Mouse (Mus musculus): Measurements from ENCODE around the gene Trp53rka. TPM values are rescaled to one million over a fixed set of nuclear protein-coding genes. Genes with fewer than 3 reads are reported as not detected.

Gene Trp53rka
- polyA plus RNA-seq, 1 experiment from 2014 or later, result 4.6 TPM

DNA sequence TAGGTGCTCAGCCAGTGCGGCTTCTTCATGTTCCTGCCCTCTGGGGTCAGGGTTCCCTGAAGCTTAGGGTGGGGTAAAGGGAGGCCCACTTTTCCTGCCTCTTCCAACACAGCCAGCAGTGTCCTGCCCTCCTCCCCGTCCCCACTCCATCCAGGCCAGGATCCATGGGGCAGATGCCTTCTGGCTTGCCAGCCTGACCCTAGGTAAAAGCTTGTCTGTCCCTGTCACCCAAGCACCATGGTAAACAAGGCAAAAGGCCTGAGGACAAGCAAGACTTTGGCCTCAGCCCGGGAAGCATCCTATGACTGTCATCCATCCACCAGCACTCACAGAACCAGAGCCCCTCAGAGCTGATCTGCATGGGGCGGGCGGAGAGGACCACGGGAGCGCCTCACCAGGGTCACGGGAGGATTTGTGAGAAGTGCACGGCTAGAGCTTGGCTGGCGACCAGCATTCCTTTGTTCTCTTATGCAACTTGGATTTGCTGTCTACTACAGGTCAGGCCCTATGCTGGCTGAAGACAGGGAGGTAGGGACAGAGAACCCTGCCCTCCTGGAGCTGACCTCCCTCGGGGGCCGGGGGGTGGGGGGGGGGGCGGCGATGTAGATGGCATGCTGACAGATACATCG, 25.2 kb downstream of the Trp53rka start:
- no peaks in the 10 kb centered on the region for H3K36me3 ChIP-seq (ENCODE audit: inconsistent target)
- 76% methylated on average over 15 of the region's 15 CpGs for WGBS (ENCODE audit: missing documents)
- no peak overlapping the region for H3K4me3 ChIP-seq (ENCODE audit: inconsistent target)
- H3K27ac ChIP-seq, result no peak overlapping the region
- no peaks in the 10 kb centered on the region for H3K79me2 ChIP-seq (ENCODE audit: inconsistent target)

DNA sequence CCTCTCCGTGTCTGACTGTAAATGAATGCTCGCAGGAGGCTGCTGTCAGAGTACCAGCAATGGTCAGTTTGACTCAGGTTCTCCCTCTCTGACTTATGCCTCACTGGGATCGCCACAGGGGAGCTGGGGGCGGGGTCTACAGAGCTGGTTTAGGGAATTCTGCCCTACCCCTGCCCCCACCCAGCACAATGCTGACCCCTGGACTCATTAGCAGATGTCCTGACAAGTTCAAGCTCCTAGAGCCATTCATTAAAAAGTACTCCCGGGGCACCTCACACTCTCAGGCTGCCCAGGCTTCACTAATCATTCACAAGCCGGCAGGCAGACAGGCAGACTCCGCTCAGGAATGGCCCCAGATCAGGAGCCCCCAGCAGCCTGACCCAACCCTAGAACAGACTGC, 33.5 kb downstream of the Trp53rka start:
- no peak overlapping the region for H3K4me3 ChIP-seq (ENCODE audit: inconsistent target)
- H3K36me3 ChIP-seq (ENCODE audit: inconsistent target), result no peaks in the 10 kb centered on the region
- H3K79me2 ChIP-seq (ENCODE audit: inconsistent target), result no peaks in the 10 kb centered on the region
- H3K27ac ChIP-seq, result no peak overlapping the region
- 58% methylated on average over 7 of the region's 7 CpGs for WGBS (ENCODE audit: missing documents)

DNA sequence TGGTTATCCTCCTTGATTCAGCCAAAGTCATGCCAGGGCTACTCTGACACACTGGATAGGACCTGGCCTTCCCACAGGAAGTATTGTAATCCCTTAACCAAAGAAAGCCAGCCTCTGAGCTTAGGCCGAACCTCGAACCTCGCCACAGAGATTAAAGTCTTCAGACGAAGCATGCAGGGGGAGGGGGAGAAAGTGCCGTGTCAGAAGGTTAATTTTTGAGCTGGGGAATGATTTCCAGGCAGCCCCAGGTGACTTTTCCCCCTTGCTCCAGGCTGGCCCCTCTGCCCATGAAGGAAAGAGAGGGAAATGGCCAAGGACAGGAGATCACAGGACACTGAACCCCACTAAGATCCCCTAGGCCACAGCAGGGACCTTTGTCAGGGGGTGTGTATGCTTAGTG, 34.9 kb downstream of the Trp53rka start:
- Histone ChIP-seq H3K27ac (no peak overlapping the region), H3K36me3 (ENCODE audit: inconsistent target) (no peaks in the 10 kb centered on the region), H3K79me2 (ENCODE audit: inconsistent target) (no peaks in the 10 kb centered on the region), H3K4me3 (ENCODE audit: inconsistent target) (no peak overlapping the region)
- WGBS (ENCODE audit: missing documents), result 87% methylated on average over 5 of the region's 5 CpGs

DNA sequence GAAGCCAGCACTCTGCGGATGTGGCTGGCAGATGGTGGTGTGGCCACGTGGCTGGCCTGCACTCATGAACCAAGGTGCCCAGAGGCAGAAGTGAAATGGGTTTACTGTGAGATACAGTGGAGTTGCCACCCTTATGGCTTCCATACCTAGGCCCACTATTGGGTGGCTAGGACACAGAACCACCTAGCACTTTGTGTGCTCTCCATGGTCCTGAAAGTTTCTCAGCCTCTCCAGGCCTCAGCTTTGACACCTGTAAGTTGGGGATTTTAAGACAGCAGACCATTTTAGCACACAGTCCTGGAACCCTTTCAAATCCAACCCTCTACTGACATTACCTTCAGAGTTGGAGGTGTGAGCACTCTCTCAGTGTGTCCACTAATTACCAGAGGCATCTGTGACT, 36.4 kb downstream of the Trp53rka start:
- H3K4me3 ChIP-seq (ENCODE audit: inconsistent target), result no peak overlapping the region
- H3K27ac ChIP-seq, result no peak overlapping the region
- H3K36me3 ChIP-seq (ENCODE audit: inconsistent target), result no peaks in the 10 kb centered on the region
- no peaks in the 10 kb centered on the region for H3K79me2 ChIP-seq (ENCODE audit: inconsistent target)
- 43% methylated on average over 2 of the region's 2 CpGs for WGBS (ENCODE audit: missing documents)

DNA sequence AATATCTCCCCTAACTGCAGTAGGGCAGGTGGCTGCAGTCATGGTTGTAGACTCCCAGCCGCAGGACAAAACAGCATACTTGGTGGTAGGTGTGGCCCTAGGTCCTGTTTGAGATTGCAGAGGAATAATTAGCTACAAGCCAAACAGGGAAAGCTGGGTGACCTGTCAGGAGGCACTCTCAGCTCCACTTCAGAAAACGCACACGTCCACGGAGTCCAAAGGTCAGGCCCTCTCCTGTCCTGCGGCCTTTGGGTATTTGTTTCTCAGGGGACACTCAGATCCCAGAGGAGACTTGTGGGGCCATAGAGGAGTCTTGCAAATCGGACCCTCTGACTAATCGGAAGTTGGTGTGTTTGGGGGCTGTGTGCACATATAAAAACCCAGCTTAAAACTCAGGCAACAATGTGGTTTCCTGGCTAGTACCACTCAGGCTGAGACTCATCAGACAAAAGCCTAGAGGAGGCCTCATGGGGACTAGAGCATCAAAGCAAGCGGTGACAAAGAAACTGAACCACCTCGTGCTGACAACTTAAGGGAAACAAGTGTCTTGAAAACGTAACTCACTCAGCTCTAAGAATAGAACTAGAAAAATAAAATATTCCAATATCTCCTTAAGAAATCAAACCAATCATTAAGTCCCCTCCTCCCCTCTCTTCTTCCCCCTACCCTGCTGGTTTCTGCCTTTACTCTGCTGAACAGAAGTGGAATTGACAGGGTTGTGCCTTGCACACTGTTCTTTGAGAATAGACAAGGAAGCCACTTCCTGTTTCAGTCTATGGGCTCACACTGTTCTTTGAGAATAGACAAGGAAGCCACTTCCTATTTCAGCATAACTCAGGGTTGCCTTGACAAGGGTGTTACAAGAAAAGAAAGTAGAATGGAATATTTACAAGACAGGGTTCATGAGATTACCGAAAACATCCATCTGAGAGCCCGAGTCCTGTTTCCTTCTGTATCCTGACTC, 40.1 kb downstream of the Trp53rka start:
- Histone ChIP-seq H3K27ac (no peak overlapping the region), H3K4me3 (ENCODE audit: inconsistent target) (no peak overlapping the region), H3K79me2 (ENCODE audit: inconsistent target) (no peaks in the 10 kb centered on the region), H3K36me3 (ENCODE audit: inconsistent target) (no peaks in the 10 kb centered on the region)
- 53% methylated on average over 12 of the region's 12 CpGs for WGBS (ENCODE audit: missing documents)

DNA sequence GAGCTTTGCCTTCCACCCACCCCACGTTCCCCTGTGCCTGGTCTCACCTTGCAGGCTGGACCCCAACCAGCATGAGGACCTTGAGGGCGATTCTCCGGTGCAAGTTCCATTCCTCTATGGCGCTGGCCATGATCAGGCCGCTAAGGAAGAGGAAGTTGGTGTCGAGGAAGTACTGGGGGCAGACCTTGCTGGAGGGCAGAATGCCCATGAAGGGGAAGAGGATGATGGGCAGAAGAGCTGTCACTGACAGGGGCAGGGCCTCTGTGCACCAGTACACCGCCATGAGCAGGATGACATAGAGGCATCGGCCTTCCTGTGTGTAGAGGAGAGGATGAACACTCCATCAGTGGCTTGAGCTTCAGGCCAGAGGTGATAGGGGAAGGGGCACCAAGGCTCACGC, 44.6 kb downstream of the Trp53rka start:
- WGBS (ENCODE audit: missing documents), result 39% methylated on average over 9 of the region's 9 CpGs
- Histone ChIP-seq H3K79me2 (ENCODE audit: inconsistent target) (no peaks in the 10 kb centered on the region), H3K27ac (no peak overlapping the region), H3K4me3 (ENCODE audit: inconsistent target) (no peak overlapping the region), H3K36me3 (ENCODE audit: inconsistent target) (no peaks in the 10 kb centered on the region)

DNA sequence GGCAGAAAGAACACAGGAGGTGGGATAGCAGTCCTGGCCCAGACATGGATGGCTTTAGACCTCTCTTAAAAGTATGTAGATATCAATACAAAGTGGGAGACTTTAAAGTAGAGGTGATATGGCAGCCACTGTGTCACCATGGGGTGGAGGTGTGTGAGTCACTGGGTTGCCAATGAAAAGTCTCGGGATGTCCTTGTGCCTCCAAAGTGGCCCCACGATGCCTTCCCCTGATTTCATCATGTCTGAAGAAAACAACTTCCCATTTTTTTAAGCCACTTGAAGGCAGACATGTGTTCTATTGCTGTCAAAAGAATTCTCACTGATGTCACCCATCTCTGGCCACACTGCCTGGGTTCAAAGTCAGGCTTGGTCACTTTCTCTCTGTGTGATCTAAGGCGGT, 48.3 kb downstream of the Trp53rka start:
- no peak overlapping the region for H3K4me3 ChIP-seq (ENCODE audit: inconsistent target)
- H3K27ac ChIP-seq, result no peak overlapping the region
- H3K36me3 ChIP-seq (ENCODE audit: inconsistent target), result no peaks in the 10 kb centered on the region
- no peaks in the 10 kb centered on the region for H3K79me2 ChIP-seq (ENCODE audit: inconsistent target)
- WGBS (ENCODE audit: missing documents), result 43% methylated on average over 3 of the region's 3 CpGs

DNA sequence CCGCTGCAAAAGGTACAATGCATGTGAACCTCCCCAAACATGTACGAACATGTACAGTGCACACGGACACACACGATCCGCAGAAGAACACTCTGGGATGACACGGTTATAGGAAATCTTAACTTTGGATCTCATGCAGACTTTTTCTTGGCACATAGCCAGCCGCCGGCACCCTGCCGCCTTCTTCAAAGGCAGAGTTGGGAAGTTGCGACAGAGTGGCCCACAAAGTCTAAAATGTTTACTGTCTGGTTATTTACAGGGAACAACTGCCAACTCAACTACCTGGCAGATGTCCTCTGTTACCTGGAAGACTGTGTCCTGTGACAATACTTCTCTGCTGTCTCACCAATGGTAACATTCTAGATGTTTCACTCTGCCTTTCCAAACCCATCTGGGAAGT, 50.1 kb downstream of the Trp53rka start:
- no peaks in the 10 kb centered on the region for H3K79me2 ChIP-seq (ENCODE audit: inconsistent target)
- no peak overlapping the region for H3K4me3 ChIP-seq (ENCODE audit: inconsistent target)
- no peaks in the 10 kb centered on the region for H3K36me3 ChIP-seq (ENCODE audit: inconsistent target)
- WGBS (ENCODE audit: missing documents), result 72% methylated on average over 10 of the region's 10 CpGs
- no peak overlapping the region for H3K27ac ChIP-seq

DNA sequence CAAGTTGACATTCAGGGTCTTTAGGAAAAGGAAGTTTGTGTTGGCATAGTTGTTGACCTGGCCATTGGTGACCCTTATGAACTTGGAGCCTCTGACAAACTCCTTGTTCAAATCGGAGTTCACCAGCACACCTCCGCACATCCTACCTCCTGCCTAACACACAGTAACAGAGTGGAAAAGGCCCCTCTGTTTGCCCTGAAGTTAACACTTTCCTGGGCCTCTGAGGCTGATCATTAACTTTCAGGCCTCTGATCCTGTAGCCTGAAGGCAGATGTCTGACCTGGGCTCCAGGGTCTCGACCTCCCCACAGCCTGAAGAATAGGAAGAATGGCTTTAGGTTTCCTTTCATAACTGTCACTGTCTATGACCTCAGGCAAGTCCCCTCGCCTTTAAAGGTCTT, 51.5 kb downstream of the Trp53rka start:
- no peaks in the 10 kb centered on the region for H3K36me3 ChIP-seq (ENCODE audit: inconsistent target)
- H3K27ac ChIP-seq, result no peak overlapping the region
- H3K4me3 ChIP-seq (ENCODE audit: inconsistent target), result no peak overlapping the region
- 84% methylated on average over 4 of the region's 4 CpGs for WGBS (ENCODE audit: missing documents)
- no peaks in the 10 kb centered on the region for H3K79me2 ChIP-seq (ENCODE audit: inconsistent target)

Other genes starting within 250 kb of the Trp53rka start
- gene Slc35c2, start 205.5 kb downstream of the Trp53rka start, polyA plus RNA-seq (2018), result 29.3 to 58.1 TPM (median 53.2 TPM) in 3 replicates
- gene Elmo2, start 166.8 kb downstream of the Trp53rka start, polyA plus RNA-seq (2018), result 29.3 to 43.5 TPM (median 39.1 TPM) in 3 replicates
- not detected in 3 replicates for gene Zfp663, start 124.6 kb downstream of the Trp53rka start, polyA plus RNA-seq (2018)
- gene Zfp334, start 105.1 kb downstream of the Trp53rka start, polyA plus RNA-seq (2018), result 0.06 to 0.09 TPM (median 0.06 TPM) in 3 replicates
- gene Ocstamp, start 92.9 kb downstream of the Trp53rka start, polyA plus RNA-seq (2018), result 0.10 TPM in 1 of 3 replicates, not detected in the others
- 0.27 to 1.1 TPM (median 0.38 TPM) in 3 replicates for gene Slc13a3, start 20.1 kb downstream of the Trp53rka start, polyA plus RNA-seq (2018)
- gene Slc2a10, start 10.5 kb upstream of the Trp53rka start, polyA plus RNA-seq (2018), result not detected in 3 replicates
- not detected in 3 replicates for gene Eya2, start 101.7 kb upstream of the Trp53rka start, polyA plus RNA-seq (2018)

All from macrophage (primary cell).